Mouse (Mus musculus): Measurements from ENCODE around the gene Pde2a.

Pde2a gene

DNA sequence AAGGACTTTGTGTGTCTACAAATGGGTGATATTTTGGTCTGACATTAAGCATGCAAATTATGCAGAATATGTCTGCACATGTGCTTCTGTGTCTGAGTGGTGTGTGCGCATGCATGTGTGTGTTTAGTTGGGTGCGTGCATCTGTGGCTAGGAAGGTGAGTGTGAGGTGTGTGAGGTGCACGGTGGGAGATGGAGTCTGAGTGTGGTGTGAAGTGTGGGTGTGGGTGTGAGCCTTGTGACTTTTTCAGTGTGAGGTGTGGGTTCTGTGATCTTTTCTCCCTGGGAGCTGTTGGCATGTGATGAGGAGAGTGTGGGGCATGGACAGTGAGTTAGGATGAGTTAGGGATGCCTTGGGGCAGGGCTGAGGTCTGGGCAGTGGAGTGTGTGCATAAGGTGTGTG lies 31.8 kb downstream of the Pde2a start:
- DNase-seq (ENCODE audit: low read depth, low spot score): no peak

DNA sequence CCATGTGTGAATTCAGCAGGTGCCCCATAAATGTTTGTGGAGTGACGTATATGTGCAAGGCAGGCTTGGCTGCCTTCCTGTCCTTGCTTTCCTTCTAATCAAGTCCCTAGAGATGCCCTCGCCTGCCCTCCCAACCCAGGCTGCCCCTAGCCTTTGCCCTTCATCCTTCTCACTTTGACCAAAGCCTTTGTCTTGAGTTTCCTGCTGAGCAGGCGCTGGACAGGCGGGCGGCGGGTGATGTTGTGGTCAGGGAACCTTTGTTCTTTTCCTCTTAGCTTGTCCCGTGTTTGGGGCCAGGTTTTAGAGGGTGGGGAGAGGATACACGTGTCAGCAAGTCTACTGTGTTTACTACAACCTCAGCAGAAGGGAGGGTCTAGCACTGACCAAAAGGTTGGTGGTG lies 32.2 kb downstream of the Pde2a start:
- DNase-seq (ENCODE audit: low read depth, low spot score): no peak

DNA sequence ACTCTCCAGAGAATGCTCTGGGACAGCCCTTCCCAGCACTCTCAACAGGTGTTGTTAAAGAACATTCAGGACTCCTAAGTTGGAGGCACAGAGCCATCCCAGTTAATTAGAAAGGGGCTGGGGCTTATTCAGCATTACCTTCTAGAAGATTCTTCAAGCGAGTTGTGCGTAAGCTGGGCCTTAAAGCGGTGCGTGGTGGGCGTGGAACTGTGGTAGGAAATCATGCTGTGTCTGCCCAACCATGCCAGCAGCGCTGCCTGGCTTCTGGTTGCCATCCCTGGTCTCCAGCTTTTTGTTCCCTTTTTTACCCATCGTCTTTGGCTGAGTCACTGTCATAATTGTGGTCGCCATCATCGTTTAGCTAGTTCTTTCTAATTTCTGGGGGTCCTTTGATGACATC lies 33.0 kb downstream of the Pde2a start:
- no peak for DNase-seq (ENCODE audit: low read depth, low spot score)

GRCm38 (mm10) chr7:101455141-101455540 lies 33.6 kb downstream of the Pde2a start:
- no peak for DNase-seq (ENCODE audit: low read depth, low spot score)

DNA sequence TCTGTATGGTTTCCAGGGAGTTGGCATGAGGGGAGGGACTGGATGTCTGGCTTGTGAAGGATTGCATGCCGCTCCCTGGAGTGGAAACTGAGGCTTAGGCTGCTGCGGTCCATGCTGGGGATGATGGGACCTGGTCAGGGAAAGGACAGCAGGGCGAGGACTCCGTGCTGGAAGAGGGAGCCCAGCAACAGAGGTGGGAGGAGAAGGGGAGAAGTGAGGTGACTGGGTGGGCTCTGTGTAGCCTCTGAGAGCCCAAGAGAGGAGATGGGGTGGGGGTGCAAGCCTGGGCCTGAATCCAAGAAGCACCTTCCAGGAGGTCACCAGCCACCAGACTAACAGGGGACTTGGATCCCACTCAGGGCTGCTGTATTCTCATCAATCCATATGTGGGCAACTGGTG lies 34.8 kb downstream of the Pde2a start:
- no peak for DNase-seq (ENCODE audit: low read depth, low spot score)

GRCm38 (mm10) chr7:101456789-101457188 lies 35.3 kb downstream of the Pde2a start:
- no peak for DNase-seq (ENCODE audit: low read depth, low spot score)

- no peak for DNase-seq (ENCODE audit: low read depth, low spot score)
Observed at GRCm38 (mm10) chr7:101457283-101457682, 35.8 kb downstream of the Pde2a start.

DNA sequence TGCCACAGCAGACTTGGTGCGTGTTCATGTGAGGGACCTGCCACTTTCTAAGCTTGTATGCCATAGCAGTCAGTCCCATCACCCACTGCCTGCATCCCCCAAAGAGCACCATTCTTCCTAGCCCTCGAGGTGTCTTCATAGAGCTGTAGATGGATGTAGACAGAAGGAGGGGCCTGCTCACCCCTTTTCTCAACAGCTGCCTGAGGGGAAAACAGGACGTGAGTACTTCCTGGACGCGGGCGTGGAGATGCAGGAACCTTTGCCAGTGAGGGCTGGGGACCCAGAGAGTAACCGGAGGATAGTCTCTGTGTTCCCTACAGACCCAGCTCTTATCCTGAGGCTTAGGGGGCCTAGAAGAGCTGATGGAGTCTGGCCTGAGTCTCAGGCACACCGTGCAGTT lies 36.3 kb downstream of the Pde2a start:
- no peak for DNase-seq (ENCODE audit: low read depth, low spot score)

GRCm38 (mm10) chr7:101458278-101458781 lies 36.8 kb downstream of the Pde2a start:
- no peak for DNase-seq (ENCODE audit: low read depth, low spot score)

DNA sequence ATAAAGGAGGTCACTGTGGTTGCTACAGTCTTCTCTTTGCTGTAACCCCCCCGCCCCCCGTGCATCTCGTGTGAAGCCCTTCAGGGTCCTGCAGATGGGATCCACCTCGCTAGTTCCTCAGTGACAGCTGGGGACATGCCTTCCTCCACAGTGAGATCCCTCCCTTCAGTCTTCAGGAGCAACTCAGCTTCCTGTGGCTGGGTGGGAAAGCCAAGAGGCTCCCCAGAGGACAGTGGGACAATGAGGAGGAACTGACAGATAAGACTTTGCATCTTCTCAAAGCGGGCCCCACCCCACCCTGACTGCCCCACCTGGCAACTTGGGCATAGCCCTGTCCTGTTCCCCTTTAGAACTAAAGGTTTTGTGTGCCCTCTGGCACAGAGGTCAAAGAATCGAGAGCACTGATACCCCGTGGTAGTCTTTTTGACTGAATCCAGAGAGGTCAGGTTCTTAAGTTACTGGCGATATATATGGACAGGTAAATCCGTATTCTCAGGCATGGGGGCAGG lies 37.9 kb downstream of the Pde2a start:
- DNase-seq (ENCODE audit: low read depth, low spot score): no peak

DNA sequence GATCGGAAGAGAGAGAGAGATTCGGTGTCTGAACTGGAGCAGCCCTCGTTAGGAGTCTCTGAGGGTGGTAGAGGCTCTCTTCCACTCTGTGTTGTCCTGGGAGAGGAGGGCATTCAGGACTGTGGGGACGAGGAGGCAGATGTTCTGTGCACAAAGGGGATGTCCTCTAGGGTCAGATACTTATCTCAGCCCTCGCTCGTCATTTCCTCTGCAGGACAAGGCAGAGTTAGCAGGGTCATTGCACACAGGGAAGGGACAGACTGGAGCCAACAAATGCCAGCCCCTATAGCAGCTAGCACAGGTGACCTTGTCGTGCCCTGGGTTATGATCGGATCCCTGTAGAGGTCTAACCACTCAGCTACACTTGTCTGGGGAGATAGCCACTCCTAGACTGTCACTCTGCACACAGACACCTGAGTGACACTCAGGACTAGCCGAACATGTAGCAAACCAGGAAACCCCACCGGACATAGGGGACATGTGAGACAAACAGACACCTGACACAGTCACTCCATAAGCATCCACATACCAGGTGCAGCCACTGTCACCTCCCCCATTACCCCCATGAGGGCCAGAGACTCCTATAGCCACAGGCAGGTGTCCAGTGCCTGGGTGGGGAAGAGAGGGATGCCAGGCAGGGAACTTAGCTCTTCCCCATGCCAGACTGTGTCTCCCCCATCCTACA lies 38.6 kb downstream of the Pde2a start:
- DNase-seq (ENCODE audit: low read depth, low spot score): no peak

GRCm38 (mm10) chr7:101460608-101460957 lies 39.1 kb downstream of the Pde2a start:
- no peak for DNase-seq (ENCODE audit: low read depth, low spot score)

GRCm38 (mm10) chr7:101461571-101461970 lies 40.1 kb downstream of the Pde2a start:
- no peak for DNase-seq (ENCODE audit: low read depth, low spot score)

DNA sequence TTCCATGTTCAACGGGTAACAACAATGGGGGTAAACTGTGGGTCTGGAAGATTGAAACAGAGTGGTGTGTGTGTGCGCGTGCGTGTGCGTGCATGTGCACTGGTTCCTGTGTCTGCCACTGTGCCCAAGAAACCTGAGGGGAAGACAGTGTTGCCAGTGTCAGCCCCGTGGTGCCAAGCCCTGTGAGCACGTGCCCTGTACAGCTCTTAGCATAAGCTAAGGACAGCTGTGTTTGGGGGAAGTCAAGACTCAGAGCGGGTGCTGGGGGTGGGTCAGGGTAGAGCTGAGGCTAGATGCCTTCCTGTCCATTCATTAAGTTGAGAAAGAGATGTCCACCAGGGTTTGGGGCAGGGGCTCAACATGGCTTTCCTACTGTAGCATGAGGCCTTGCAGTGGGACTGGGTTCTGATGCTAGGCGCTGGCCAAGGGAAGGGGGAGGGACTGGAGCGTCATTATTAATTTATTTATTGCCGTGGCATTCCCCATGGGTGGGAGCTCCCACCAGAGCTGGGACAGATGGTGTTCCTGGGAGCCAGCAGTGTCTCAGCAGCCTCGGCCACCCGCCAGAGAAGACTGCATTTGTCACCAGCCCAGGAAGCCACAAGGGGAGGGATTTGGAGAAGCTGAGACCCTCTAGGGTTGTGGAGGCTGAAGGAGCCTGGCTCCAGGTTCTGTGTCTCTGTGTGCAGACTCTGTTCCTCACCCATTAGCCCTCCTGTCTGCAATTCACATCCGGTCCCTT lies 41.0 kb downstream of the Pde2a start:
- DNase-seq (ENCODE audit: low read depth, low spot score): no peak

DNA sequence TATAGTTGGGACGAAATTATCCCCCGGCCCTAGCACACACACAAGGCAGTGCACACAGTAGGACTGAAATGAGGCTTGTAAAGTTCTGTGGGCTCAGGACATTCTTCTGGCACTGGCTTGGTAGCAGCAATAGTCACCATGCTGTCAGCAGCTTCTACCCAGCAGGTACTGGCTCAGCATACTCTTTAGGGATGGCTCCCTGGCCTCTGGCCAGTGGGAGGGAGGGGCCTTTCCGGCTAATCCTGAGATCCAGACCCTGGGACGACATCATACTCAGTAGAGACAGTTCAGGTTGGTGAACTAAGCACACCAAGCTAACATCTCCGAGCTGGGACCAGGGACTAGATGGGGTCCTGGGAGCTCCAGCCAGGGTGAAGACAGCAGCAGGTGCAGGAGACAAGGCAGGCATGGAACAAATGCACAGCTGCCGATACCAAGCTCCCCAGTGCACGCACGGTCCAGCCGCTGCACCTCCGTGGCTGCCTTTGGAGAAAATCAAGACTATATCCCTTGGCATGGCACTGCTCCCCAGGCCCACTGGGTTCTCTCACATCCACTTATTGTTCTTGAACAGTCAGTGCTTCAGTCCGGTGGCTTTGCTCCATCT lies 42.3 kb downstream of the Pde2a start:
- DNase-seq (ENCODE audit: low read depth, low spot score): no peak

- no peak for DNase-seq (ENCODE audit: low read depth, low spot score)
Observed at GRCm38 (mm10) chr7:101464927-101465326, 43.4 kb downstream of the Pde2a start.

DNA sequence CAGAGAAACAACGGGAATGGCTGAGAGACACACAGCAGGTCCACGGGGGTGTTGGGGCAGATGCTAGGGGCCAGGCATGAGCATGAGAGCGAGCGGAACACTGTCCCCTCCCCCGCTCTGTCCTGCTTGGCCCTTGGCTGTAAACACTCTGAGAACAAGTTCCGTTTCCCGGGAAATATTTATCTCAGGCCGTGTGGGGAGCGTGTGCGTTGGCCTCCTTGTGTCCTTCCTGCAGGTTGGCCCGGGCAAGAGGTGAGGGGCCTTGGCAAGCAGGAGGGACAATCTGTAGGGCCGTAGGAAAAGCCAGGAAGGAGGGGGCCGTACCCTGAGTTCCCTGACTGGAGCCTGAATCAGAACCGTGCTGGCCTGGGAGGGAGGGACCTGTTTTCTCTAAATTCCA lies 43.9 kb downstream of the Pde2a start:
- no peak for DNase-seq (ENCODE audit: low read depth, low spot score)

DNA sequence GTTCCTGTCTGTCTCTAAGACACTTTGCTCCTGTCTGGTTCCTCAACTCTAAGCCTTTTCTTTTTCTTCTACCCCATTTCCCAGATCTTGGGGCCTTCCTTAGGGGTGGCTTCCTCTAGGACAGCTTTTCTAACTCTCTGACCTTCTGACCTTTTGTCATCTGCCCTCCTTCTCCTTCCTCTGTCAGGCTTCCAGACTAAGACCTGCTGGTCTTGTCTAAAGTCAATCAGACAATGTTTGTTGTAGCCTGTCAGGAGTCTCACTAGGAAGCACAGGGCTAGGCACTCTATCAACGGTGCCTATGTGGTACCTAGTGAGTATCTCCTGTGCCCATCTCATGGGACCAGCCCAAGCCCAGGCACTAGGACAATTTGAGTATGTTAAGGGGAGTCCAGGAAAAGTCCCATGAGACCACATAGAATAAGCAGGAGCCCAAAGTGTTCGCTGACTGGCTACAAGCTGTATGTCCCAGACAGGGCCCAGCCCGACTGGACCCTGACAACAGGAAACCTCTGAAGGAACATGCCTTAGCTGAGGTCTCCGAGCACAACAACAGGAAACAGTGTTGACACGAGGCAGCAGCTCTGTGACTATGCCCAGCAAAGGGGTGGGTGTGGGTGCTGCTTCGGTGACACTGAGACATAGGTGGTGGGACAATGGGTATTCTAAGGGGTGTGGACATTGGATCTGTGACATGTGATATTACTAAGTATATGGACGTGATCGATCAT lies 44.5 kb downstream of the Pde2a start:
- no peak for DNase-seq (ENCODE audit: low read depth, low spot score)

GRCm38 (mm10) chr7:101466581-101467081 lies 45.1 kb downstream of the Pde2a start:
- DNase-seq (ENCODE audit: low read depth, low spot score): no peak

- no peak for DNase-seq (ENCODE audit: low read depth, low spot score)
Observed at GRCm38 (mm10) chr7:101471423-101471822, 49.9 kb downstream of the Pde2a start.

DNA sequence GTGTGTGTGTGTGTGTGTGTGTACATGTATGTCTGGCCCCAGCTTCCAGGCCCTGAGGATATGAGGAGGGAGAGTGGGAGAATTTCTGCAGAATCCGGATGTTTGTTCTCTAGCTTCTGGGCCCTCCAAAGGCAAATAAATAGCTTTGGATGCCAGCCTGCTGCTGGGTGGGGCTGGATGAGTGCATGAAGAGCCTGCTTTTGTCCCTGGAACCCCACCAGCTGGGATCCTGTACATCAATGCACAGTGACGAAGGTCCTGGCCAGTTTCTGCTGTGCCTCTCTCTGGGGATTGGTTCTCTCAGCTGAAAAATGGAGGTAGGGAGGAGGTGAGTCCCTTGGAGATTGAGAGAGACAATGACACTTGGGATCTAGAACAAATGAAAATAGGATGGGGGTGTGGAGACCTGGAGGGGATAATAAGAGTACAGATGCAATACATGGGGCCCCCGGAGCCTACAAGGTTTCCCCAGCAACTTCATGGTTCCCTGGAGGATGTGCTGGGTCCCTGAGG lies 50.5 kb downstream of the Pde2a start:
- no peak for DNase-seq (ENCODE audit: low read depth, low spot score)
